Mouse (Mus musculus) embryo, embryonic 11.5 days (tissue): ENCODE results near the gene Gad2.

ENCODE experiments used
- DNase-seq: peaks from one replicate; pipeline ENCODE4 v3.0.0-alpha.2; 2012; ENCODE audit warnings: low read depth, low spot score

Gene Gad2

DNA sequence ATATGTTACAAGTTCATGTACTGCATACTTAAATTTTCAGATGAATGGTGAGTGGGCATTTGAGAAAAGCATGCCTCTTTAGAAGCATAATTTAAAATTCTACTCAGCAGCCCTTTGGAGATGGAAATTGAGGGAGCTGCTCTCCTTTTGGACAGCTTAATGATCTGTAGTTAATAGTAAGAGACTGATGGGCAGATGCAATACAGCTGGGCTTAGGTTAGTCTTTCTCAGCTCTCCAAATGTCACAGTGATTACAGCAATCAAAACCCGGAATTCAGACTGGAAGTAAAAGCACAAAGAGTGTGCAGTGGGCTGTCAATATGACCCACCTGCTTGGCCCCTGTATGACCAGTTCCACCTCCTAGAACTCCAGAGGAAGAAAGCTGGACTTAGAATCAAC lies 24.1 kb downstream of the Gad2 start:
- no peak for DNase-seq

DNA sequence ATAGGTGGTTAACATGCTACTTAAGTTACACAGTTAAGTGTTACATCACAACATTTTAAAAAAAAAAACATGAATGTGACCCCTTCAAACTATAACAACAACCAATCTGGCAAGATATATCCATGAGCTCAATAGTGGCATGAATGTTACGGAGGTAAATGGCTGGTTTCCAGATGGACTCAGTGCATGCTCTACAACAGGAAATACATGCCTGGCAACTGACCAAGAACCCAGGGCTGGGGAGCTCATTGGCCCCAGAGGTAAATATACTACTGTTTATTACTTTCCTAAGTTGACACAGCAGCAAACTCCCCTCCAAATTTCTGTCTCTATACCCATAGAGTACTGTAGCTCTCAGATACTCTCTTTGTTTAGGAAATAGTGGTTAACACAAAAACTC lies 26.4 kb downstream of the Gad2 start:
- no peak for DNase-seq

DNA sequence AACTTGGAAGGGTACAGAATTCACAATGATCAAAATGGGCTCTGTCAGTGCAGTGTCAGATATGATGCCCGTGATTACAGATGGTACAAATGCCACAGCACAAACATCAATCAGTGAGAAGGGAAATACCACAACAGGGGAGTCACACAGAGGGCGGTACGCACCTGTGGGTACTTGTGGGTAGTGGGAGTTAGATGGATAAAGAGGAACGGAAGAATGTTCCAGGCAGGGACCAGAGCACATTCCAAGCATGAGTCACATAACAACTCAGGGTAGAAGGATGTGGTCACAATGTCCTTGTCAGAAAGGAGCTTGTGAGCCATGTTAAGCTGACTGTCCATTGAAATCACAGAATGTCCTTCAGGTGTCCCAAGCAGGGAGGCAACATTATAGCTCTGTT lies 29.8 kb downstream of the Gad2 start:
- no peak for DNase-seq

DNA sequence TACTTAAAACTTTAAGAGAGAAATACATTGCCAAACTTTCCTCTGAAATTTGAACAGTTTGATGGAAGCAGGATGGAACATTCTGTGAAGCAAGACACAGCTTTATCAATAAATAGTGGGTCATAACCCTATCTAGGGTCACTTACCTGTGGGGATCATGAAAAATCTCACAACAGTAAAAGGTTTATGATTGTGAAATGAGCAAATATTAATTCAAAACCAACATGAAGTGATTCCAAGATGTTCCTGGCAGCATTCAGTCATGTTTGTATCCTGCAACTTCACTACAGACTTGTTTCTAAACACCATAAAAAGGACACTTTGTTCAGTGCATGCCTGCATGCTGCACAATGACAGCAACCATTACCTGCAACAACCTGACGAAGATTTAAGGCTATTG lies 41.7 kb downstream of the Gad2 start:
- DNase-seq = no peak

DNA sequence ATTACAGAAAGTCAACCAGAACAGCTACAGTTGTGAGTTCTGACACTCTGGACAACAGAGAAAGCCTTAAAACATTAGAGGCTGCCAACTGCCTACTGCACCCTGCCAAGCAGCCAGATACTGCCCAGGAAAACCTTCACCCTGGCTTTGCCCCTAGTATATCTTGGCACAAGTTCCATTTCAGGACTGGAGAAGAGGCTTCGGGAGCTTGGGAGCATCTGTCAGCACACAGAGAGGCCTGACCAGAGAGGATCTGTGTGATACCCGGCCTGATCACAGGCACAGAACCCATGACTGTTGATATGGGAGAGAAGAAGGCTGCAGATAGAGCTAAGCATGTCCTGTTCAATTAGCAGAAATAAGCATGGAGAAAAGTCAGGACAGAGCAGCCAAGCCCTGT lies 48.4 kb downstream of the Gad2 start:
- DNase-seq = no peak

DNA sequence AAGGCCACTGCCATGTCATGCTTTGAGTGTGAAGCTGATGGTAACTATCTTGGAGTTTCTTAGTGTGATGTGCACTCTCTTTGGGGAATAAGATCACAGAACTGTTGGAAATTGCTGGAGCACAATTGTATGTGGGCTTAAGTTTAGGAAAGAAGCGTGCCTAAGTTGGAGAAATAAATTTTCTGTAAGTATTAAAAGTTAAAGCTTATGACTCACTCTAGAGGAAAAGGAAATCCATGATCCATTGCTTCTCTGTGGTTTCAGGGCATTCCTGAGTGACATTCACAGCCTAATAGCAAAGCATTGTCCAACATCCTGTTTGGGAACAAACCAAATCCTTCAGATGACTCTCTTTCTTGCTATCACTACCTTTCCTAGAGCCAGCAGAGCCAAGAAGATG lies 49.3 kb downstream of the Gad2 start:
- DNase-seq = no peak

DNA sequence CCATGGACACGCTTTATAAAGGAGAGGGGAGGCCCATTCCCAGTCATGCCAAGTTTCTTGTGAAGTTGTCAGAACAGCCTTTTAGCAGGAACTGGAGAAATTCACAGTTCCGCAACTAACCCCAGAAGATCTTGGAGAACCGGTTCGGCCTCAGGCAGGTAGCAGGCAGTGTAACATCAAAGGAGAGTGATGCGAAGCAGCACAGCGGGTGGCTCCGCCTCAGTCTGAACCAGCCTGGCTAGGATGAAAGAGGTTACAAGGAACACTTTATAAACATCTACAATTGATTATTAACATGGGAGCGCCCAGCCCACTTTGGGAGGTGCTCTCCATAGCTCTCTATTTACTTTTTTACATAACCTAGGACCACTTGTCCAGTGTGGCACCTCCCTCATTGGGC lies 55.1 kb downstream of the Gad2 start:
- DNase-seq = no peak

DNA sequence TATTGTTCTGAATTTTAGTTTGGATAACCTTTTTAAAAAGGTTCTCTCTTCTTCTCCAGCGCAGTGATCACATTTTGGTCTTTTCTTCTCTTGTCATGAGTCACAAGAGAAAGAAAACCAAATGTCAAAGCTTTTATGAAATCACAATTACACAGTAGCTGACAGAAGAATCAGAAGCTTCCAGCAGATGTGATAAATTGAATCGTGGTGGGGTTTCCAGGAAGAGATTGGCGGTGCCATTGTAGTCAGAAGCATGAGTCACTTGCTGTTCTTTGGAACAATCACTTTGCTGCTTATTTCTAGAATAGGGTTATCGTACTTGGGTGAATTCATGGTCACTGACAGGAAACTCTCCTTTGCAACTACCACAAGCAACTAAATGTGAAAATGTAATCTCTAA lies 57.9 kb downstream of the Gad2 start:
- no peak for DNase-seq

DNA sequence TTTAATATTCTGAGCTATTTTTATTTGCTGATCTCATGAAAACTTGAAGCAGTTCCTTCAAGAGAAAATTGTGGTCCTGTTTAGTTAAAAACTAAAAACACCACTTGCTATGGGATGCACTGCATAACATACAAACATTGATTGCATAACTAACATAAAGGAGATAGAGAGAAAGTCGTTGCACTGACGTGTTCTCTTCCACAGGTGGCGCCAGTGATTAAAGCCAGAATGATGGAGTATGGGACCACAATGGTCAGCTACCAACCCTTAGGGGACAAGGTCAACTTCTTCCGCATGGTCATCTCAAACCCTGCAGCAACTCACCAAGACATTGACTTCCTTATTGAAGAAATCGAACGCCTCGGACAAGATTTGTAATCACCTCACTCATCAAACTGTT lies 68.0 kb downstream of the Gad2 start:
- DNase-seq = no peak

DNA sequence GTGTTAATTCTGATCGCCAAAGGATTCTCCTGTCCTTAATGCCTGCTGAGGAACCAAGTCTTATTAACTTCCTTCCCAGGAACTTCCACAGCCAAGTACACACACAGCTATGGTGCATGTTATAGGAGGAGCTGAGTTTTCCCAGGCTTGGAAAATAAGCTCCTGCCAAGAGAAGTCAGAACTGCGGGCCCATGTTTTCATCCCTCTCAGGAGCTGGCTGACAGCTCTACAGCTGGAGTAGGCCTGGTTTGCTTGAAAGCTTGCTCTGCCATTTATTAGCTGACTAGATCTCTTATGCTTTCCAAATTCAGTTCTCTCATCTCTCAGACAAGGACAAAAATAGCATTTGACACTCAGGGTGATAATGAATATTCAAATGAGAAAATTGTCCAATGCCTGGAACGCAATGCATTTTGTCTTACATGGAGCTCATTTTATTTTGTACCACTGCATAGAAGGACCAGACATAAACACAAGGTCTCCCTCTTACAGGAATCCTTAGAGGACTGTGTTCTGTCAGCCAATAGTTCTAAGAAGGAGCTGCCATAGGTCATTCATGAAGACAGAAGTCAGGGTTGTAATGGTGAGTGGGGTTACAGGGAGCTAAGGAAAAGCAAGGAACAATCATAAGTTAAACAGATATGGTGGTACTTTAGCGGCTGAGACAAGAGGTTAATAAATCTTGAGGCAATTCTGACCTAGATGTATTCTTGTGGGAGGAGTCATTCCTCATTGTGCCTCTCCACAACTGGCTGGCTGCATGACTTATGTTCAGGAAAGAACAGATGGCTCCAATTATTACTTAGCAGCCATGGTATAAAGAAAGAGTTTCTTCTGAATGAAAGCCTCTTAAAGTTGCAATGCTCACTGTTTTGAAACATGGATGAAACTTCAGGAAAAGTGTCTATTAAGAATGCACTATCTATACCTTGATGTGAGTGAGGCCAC lies 83.0 kb downstream of the Gad2 start:
- DNase-seq = no peak

DNA sequence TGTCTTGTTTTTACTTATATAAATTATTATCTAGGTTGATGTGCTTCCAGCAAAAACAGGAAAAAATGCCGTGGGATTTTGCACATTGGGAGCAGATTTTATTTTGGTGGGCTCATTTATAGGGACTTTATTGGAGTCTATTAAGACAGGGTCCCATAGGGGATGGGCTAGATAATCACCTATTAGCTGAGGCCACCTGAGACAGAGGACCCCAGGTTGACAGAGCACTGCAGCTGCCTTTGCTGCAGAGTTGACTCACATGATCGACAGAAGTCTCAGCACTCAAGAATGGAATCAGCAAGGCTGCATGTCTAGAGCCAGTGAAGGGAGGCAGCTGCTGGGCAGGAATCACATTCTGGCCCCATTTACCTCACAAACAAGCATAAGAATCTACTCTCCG lies 84.2 kb downstream of the Gad2 start:
- no peak for DNase-seq

DNA sequence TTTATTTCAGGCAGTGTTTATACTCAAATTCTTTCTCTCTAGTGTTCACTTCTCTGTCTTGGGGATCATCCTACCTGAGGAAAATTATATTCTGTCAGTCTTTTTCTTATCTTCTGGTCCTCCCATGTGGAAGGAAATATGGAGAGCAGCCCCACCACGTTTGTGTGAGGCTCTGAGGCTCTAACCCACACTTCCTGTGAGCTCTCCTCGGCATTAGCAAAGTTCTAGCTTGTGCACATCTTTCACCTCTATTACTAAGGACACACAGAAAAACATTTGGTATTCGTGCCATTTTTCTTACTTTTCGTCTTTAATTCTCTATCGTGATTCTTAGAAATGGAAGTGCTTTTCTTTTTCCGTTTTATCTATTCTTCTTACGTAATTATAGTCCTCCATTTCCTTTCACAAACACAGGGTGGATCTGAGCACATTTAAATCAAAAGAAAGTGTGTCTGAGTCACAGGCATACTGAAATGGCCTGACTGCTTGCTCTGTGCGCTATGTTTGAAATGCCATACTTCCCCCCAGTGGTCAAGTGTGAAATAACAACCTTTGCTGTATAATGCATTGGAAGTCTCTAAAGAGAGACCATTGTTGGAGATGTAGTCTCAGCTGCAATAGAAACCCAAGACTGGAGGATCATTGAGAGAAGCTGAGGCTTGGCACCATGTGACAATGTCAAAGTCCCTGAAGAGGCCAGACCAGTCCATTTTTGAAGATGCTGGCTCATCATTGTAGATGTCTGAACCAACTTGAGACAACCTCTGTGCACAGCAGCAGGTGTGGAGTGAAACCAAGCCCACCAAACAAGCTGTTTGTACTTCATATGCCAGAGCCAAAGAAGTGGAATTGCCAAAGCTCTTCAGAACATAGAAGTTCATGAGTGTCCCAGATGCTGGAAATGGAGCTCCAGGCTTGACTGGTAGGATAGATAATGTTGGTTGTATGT lies 99.8 kb downstream of the Gad2 start:
- DNase-seq = peak; percentile 56

DNA sequence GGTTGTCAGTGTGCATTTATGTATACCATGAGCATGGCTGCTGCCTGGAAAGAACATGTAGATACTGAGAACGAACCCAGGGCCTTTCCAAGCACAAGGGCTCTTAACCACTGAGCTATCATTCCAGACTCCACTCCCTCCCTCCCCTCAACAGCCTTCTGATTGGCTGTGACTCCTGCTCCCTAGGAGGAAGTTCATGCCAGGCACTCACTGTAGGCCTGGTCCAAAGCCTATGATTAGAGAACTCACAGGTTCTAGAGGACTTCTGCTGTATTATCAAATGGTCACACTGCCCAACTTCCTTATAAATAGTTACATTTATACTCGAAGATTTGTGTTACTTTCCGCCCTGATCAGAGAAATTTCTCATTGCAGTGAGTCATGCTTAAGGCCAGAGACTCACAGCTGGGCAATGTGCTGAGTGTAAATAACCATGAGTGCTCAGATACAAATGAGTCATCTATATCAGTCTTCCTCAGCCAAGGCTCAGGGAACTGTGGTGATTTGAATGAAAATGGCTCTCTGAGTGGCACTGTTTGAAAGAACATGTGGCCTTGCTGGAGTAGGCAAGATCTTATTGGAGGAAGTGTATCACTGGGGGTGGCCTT lies 102.0 kb downstream of the Gad2 start:
- no peak for DNase-seq

DNA sequence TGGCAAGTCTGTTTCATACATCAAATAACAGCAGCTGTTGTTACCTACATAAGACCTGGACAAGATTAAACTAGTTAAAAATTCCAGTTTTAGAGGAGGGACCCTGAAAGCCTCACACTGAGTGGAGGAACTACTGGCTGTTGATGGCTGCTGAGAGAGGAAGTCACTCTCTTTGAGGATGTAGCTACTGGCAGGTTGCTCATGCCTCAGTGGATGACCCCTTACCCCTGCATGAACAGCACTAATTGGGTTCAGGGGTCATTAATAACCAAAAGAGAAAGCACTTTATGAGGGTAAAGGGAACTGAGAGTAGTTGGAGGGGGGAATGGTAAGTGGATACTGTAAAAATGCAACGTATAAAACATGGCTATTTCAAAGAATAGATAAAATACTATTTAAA lies 105.1 kb downstream of the Gad2 start:
- no peak for DNase-seq

DNA sequence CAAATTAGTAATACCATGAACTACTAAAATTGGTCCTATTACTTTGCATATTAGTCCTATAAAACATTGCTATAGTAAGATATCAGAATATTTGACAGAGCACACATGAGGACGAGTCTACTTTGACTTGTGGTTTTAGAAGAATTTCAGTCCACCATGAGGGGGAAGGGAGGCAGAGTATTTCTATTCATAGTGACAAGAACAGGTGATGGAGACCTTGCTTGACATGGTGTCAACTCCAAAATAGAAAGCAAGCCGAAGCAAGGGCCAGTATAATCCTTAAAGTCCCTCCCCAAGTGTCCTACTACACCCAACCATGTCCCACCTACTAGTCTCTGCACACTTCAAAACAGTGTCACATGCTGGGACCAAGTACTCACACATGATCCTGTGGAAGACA lies 114.1 kb downstream of the Gad2 start:
- DNase-seq = no peak

DNA sequence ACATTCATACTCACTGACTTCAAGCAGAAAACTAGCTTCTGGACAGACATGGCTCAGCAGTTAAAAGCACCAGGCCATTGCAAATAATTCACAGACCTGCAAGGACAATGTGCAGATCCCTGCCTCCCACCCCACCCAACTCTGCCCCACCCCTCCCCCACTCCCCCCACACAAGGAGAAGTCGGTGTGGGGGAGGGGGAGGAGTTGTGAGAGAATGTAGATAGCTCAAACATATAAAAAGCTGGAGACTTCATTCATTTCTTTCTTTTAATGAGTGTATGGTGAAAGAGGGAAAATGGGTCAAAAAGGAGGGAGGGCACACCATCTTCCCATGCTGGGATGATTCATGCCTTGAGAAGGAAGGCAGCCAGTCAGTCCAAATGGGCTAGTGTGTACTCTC lies 117.4 kb downstream of the Gad2 start:
- DNase-seq = no peak

DNA sequence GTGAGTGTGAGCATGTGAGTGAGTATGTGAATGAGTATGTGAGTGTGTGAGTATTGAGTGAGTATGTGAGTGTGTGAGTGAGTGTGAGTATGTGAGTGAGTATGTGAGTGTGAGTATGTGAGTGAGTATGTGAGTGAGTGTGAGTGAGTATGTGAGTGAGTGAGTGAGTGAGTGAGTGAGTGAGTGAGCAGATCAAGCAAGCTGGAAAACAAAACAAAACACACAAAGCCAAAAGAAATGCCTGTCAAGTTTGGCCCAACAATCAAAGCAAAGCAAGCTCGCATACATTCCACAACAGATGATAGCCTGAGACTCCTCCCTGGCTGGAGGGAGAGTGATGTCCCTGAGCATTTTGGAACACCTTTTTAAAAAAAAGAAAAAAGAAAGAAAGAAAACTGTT lies 118.4 kb downstream of the Gad2 start:
- no peak for DNase-seq

DNA sequence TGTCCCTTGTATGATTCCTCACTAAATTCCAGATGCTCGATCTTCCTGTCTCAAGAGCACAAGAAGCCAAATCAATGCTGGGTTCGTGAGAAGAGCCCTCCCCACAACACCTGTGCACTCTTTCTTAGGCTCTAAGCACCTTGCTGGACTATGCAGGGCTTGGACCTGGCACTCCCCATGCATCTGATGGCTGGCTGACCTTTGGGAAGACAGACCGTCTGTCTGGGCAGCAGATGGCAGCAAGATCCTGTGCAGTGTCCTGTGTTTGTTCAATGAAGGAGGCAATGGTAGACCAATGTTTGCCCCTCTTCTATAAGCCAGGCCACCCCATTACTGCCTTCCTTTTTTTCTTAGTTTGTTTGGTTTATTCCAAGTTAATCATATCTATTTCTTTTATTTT lies 119.2 kb downstream of the Gad2 start:
- no peak for DNase-seq
